Mouse (Mus musculus) adrenal gland, postnatal 14 days (tissue): ENCODE measurements around the gene Ffar1. TPM values are rescaled to one million over a fixed set of nuclear protein-coding genes. Genes with fewer than 3 reads are reported as not detected.

Source experiments
- total RNA-seq: library from RNA; stranded (reverse); gene quantifications from 2 replicates; pipeline ENCODE4 v1.2.3, GENCODE M21; 2021

The Ffar1 gene
- total RNA-seq, 1 experiment from 2014 or later, result not detected

Other genes starting within 250 kb of the Ffar1 start
- gene Upk1a, start 248.7 kb downstream of the Ffar1 start, total RNA-seq, result 0.22 and 0.45 TPM in 2 replicates
- 3,197 and 3,382 TPM in 2 replicates for gene Cox6b1, start 235.4 kb downstream of the Ffar1 start, total RNA-seq
- gene Etv2, start 225.7 kb downstream of the Ffar1 start, total RNA-seq, result not detected in 2 replicates
- gene Rbm42, start 211.2 kb downstream of the Ffar1 start, total RNA-seq, result 78.2 and 81.2 TPM in 2 replicates
- gene Haus5, start 196.6 kb downstream of the Ffar1 start, total RNA-seq, result 10.4 and 11.9 TPM in 2 replicates
- gene Pmis2, start 190.0 kb downstream of the Ffar1 start, total RNA-seq, result not detected in 2 replicates
- 1.4 and 3.4 TPM in 2 replicates for gene 2200002J24Rik, start 162.6 kb downstream of the Ffar1 start, total RNA-seq
- 3.0 TPM in 2 replicates for gene Atp4a, start 149.4 kb downstream of the Ffar1 start, total RNA-seq
- 215 and 242 TPM in 2 replicates for gene Tmem147, start 132.0 kb downstream of the Ffar1 start, total RNA-seq
- not detected in 2 replicates for gene Gapdhs, start 117.9 kb downstream of the Ffar1 start, total RNA-seq
- gene Sbsn, start 110.1 kb downstream of the Ffar1 start, total RNA-seq, result 76.3 and 82.7 TPM in 2 replicates
- gene Dmkn, start 97.8 kb downstream of the Ffar1 start, total RNA-seq, result 2.2 and 3.5 TPM in 2 replicates
- 1.3 and 2.1 TPM in 2 replicates for gene Krtdap, start 73.7 kb downstream of the Ffar1 start, total RNA-seq
- 1.1 TPM in 2 replicates for gene Ffar2, start 37.8 kb downstream of the Ffar1 start, total RNA-seq
- 0.26 and 0.38 TPM in 2 replicates for gene Ffar3, start 5.4 kb downstream of the Ffar1 start, total RNA-seq
- 3.2 and 14.1 TPM in 2 replicates for gene Cd22, start 18.8 kb upstream of the Ffar1 start, total RNA-seq
- 0.33 and 0.90 TPM in 2 replicates for gene Mag, start 53.3 kb upstream of the Ffar1 start, total RNA-seq
- gene Hamp2, start 63.1 kb upstream of the Ffar1 start, total RNA-seq, result 6.5 TPM in 1 of 2 replicates, not detected in the other
- gene Hamp, start 82.5 kb upstream of the Ffar1 start, total RNA-seq, result 4.3 TPM in 1 of 2 replicates, not detected in the other
- gene Usf2, start 95.2 kb upstream of the Ffar1 start, total RNA-seq, result 111 and 115 TPM in 2 replicates
- 6.7 and 19.9 TPM in 2 replicates for gene Lsr, start 111.9 kb upstream of the Ffar1 start, total RNA-seq
- gene Fam187b, start 112.2 kb upstream of the Ffar1 start, total RNA-seq, result 0.34 and 1.1 TPM in 2 replicates
- 32.7 and 63.0 TPM in 2 replicates for gene Fxyd5, start 180.9 kb upstream of the Ffar1 start, total RNA-seq
- gene Fxyd7, start 189.9 kb upstream of the Ffar1 start, total RNA-seq, result 3.6 and 10.7 TPM in 2 replicates
- gene Fxyd1, start 195.6 kb upstream of the Ffar1 start, total RNA-seq, result 340 and 374 TPM in 2 replicates
- gene Lgi4, start 197.8 kb upstream of the Ffar1 start, total RNA-seq, result 5.6 TPM in 2 replicates
- gene Fxyd3, start 215.1 kb upstream of the Ffar1 start, total RNA-seq, result 2.9 and 5.6 TPM in 2 replicates